In the genomic region with DNA sequence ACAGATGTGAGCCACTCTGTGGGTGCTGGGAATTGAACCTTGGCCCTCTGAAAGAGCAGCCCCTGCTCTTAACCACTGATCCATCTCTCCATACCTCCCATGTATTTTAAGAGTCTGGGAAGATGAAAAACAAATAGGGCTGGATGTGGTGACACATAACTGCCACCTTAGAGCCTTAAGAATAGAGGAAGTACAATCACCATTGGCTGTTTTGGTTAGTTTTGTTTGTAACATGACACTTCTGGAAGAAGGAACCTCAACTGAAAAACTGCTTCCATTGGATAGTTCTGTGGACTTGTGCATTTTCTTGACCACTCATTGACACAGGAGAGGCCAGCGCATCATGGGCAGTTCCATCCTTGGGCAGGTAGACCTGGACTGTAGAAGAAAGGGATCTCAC, we compare ENCODE assay signal across 21 mouse cellular contexts.
"Had no signal": no experiment of that assay in that cellular context is flagged by ENCODE, and none has a peak within 500 bp of the region (broad histone marks: within the 10 kb centered on the region; RNA-seq: fewer than 3 reads in every experiment).

No protein-coding gene starts in this region.

- H3K36me3 ChIP-seq: kidney, embryonic 15.5 days; limb, embryonic 13.5 days; liver, embryonic 12.5 days; liver, embryonic 15.5 days; lung, embryonic 15.5 days; midbrain, embryonic 12.5 days; midbrain, embryonic 15.5 days; neural tube, embryonic 13.5 days had no signal

- H3K27ac ChIP-seq: kidney, embryonic 15.5 days; left cerebral cortex, adult 2 months; limb, embryonic 13.5 days; liver, embryonic 12.5 days; liver, embryonic 15.5 days; lung, embryonic 15.5 days; midbrain, embryonic 12.5 days; midbrain, embryonic 15.5 days; neural tube, embryonic 13.5 days; stomach, postnatal 0 days had no signal

- H3K27me3 ChIP-seq: kidney, embryonic 15.5 days; limb, embryonic 13.5 days; liver, embryonic 12.5 days; liver, embryonic 15.5 days; lung, embryonic 15.5 days; midbrain, embryonic 12.5 days; midbrain, embryonic 15.5 days; neural tube, embryonic 13.5 days had no signal

- H3K4me3 ChIP-seq: kidney, embryonic 15.5 days; left cerebral cortex, adult 2 months; limb, embryonic 13.5 days; liver, embryonic 12.5 days; liver, embryonic 15.5 days; lung, embryonic 15.5 days; midbrain, embryonic 12.5 days; midbrain, embryonic 15.5 days; myocyte; neural tube, embryonic 13.5 days had no signal

- H3K4me2 ChIP-seq: kidney, embryonic 15.5 days; limb, embryonic 13.5 days; liver, embryonic 12.5 days; liver, embryonic 15.5 days; lung, embryonic 15.5 days had no signal

- H3K9me3 ChIP-seq: kidney, embryonic 15.5 days; limb, embryonic 13.5 days; liver, embryonic 12.5 days; liver, embryonic 15.5 days; lung, embryonic 15.5 days; midbrain, embryonic 12.5 days; midbrain, embryonic 15.5 days; neural tube, embryonic 13.5 days had no signal

- H3K4me1 ChIP-seq: kidney, embryonic 15.5 days; liver, embryonic 12.5 days; liver, embryonic 15.5 days; lung, embryonic 15.5 days had no signal

- H3K9ac ChIP-seq: kidney, embryonic 15.5 days; limb, embryonic 13.5 days; liver, embryonic 12.5 days; liver, embryonic 15.5 days; lung, embryonic 15.5 days; midbrain, embryonic 12.5 days; midbrain, embryonic 15.5 days; neural tube, embryonic 13.5 days had no signal

- DNase-seq: kidney, adult 11 months; kidney, adult 8-10 months; kidney, postnatal 36 days; layer of hippocampus, postnatal 36 days; liver; lung, adult 18-20 months; lung, postnatal 10 days; lung, postnatal 36 days; right cerebral cortex, postnatal 25 days; thymus, postnatal 25 days had no signal

- ATAC-seq: liver, embryonic 12.5 days; midbrain, embryonic 15.5 days had no signal
